Mouse (Mus musculus): ENCODE data around the gene Trmt1. TPM values are rescaled to one million over a fixed set of nuclear protein-coding genes. Genes with fewer than 3 reads are reported as not detected.

Trmt1 gene
- total and polyA plus RNA-seq, 3 experiments: 77.0 to 160 (median 157) TPM

- TF ChIP-seq USF2 (conservative IDR thresholded peaks at IDR 0.05; ENCODE audit: low read depth, low read length) (no peak), KAT2A (IDR thresholded peaks at IDR 0.05; ENCODE audit: insufficient replicate concordance, low read length) (no peak), RAD21 (IDR thresholded peaks at IDR 0.05; ENCODE audit: low read depth, low read length) (no peak)
Observed at GRCm38 (mm10) chr8:84660819-84661457, 25.2 kb upstream of the Trmt1 start (continued).

GRCm38 (mm10) chr8:84661458-84661871 lies 24.6 kb upstream of the Trmt1 start:
- Histone ChIP-seq H3K27ac (ENCODE audit: insufficient read depth, low read depth) (peak overlapping the region; percentile 97), H3K4me3 (replicated peaks in 1 of 3; ENCODE audit: low read depth in 2 of 3, low read length in 2 of 3, poor library complexity in 1 of 3) (peak overlapping the region; percentile 68 to 97 (median 80)), H3K4me2 (ENCODE audit: insufficient read depth, low read depth, poor library complexity, severe bottlenecking) (peak overlapping the region; percentile 82; the same call in 1 of the 2 replicates), H3K36me3 (replicated peaks in 1 of 2; ENCODE audit: control insufficient read depth in 1 of 2, insufficient read depth in 1 of 2, low read length in 1 of 2) (no peaks in the 10 kb centered on the region), H3K79me2 (replicated peaks; ENCODE audit: control insufficient read depth, extremely low read depth, insufficient read depth, poor library complexity, severe bottlenecking) (peaks cover 23% of the 10 kb centered on the region), H3K27me3 (replicated peaks) (no peaks in the 10 kb centered on the region), H3K9ac (ENCODE audit: insufficient read depth, low read depth) (peak overlapping the region; percentile 95), H3K4me1 (ENCODE audit: control insufficient read depth in 1 of 2, insufficient read depth in 2 of 2) (peaks cover 10 to 41% of the 10 kb centered on the region in 2 experiments), H3K9me3 (replicated peaks; ENCODE audit: low read length) (no peaks in the 10 kb centered on the region)
- TF ChIP-seq MYC (IDR thresholded peaks at IDR 0.05; ENCODE audit: low read depth, low read length) (peak; percentile 84), UBTF (IDR thresholded peaks at IDR 0.05; ENCODE audit: low read depth, low read length) (peak; percentile 6; the same call in 1 of the 2 replicates), CHD2 (IDR thresholded peaks at IDR 0.05; ENCODE audit: low read length) (peak; percentile 69), JUND (conservative IDR thresholded peaks at IDR 0.05; ENCODE audit: low read depth, low read length) (no peak), ZKSCAN1 (IDR thresholded peaks at IDR 0.05; ENCODE audit: borderline replicate concordance, low read depth, low read length) (no peak), E2F4 (IDR thresholded peaks at IDR 0.05; ENCODE audit: insufficient replicate concordance, low read depth, low read length) (no peak), BHLHE40 (IDR thresholded peaks at IDR 0.05; ENCODE audit: low read depth, low read length) (peak; percentile 87), CTCF (conservative IDR thresholded peaks at IDR 0.05 in 1 of 2, IDR thresholded peaks at IDR 0.05 in 1 of 2; ENCODE audit: low read depth in 2 of 2, low read length in 2 of 2) (no peak), MEF2A (IDR thresholded peaks at IDR 0.05; ENCODE audit: borderline replicate concordance, low read depth, low read length) (peak; percentile 70; the same call in 1 of the 2 replicates), ZMIZ1 (IDR thresholded peaks at IDR 0.05; ENCODE audit: low read depth, low read length) (peak; percentile 57), KAT2A (IDR thresholded peaks at IDR 0.05; ENCODE audit: insufficient replicate concordance, low read length) (0 out of 2 replicates have a peak, but pooled peaks have one; percentile 55), NELFE (IDR thresholded peaks at IDR 0.05; ENCODE audit: low read depth, low read length) (peak; percentile 46; the same call in 1 of the 2 replicates), USF2 (conservative IDR thresholded peaks at IDR 0.05; ENCODE audit: low read depth, low read length) (no peak), MXI1 (IDR thresholded peaks at IDR 0.05; ENCODE audit: low read depth, low read length) (peak; percentile 61; the same call in 1 of the 2 replicates), RCOR1 (conservative IDR thresholded peaks at IDR 0.05; ENCODE audit: low read depth, low read length) (peak; percentile 77), MAX (IDR thresholded peaks at IDR 0.05; ENCODE audit: low read length) (peak; percentile 78), RAD21 (IDR thresholded peaks at IDR 0.05; ENCODE audit: low read depth, low read length) (no peak), SMC3 (IDR thresholded peaks at IDR 0.05; ENCODE audit: low read depth, low read length) (0 out of 2 replicates have a peak, but pooled peaks have one; percentile 4), SIN3A (IDR thresholded peaks at IDR 0.05; ENCODE audit: low read length) (peak; percentile 61; the same call in 1 of the 2 replicates), MAZ (IDR thresholded peaks at IDR 0.05; ENCODE audit: low read depth, low read length) (peak; percentile 82), HCFC1 (IDR thresholded peaks at IDR 0.05; ENCODE audit: low read depth, low read length) (peak; percentile 54), NRF1 (IDR thresholded peaks at IDR 0.05; ENCODE audit: low read depth, low read length) (peak; percentile 46; the same call in 1 of the 2 replicates), IRF4 (IDR thresholded peaks at IDR 0.05; ENCODE audit: low read depth, low read length) (peak; percentile 70), TBP (conservative IDR thresholded peaks at IDR 0.05; ENCODE audit: low read depth, low read length) (0 out of 2 replicates have a peak, but pooled peaks have one; percentile 32), ETS1 (conservative IDR thresholded peaks at IDR 0.05; ENCODE audit: low read depth, low read length) (peak; percentile 84), TCF12 (IDR thresholded peaks at IDR 0.05; ENCODE audit: low read depth, low read length) (peak; percentile 70; the same call in 1 of the 2 replicates), POLR2A (IDR thresholded peaks at IDR 0.05; ENCODE audit: low read depth, low read length) (peak; percentile 60), EP300 (IDR thresholded peaks at IDR 0.05; ENCODE audit: low read length) (peak; percentile 44), JUN (IDR thresholded peaks at IDR 0.05; ENCODE audit: insufficient read depth, low read depth, low read length) (no peak), ELF1 (IDR thresholded peaks at IDR 0.05; ENCODE audit: low read depth, low read length) (peak; percentile 71)
- dilution Hi-C loops (cut with MboI; ENCODE audit: extremely low pct_ligation_motif_present, extremely low pct_unique_long_range_greater_than_20kb, low sequenced_read_pairs): no loop called here
- in situ Hi-C loops (cut with MboI; ENCODE audit: low pct_ligation_motif_present, low pct_unique_long_range_greater_than_20kb, low sequenced_read_pairs): no loop called here
- peak; percentile 78 for DNase-seq (ENCODE audit: extremely low read depth)
